Mouse (Mus musculus): Measurements from ENCODE around the gene Acbd3. TPM values are rescaled to one million over a fixed set of nuclear protein-coding genes. Genes with fewer than 3 reads are reported as not detected.

Acbd3 gene
- total RNA-seq (2023), result 10 to 100 TPM; 48.9 to 51.3 TPM

DNA sequence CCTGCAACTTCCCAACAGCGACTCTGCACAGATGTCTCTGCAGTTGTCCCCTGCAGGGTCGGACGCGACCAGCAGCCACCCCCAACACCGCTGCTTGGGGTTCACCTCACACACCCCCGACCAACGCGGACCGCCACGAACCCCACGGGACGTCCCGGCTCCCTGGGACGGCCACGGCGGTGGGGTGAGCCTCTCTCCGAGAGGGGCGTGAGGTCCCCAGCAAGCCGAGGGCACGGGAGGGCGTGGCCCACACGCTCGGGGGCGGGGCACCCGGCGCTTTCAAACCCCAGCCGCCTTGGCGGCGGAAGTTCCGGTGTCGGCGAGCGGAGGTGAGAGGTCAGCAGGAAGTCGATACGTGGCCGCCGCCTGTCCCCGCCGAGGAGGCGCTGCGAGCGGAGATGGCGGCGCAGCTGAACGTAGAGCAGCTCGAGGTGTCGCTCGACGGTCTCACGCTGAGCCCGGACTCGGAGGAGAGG lies at the start of gene Acbd3:
Gene Acbd3 (plus strand): TSS at position 340 of the 476 bp plus-strand sequence.

DNA sequence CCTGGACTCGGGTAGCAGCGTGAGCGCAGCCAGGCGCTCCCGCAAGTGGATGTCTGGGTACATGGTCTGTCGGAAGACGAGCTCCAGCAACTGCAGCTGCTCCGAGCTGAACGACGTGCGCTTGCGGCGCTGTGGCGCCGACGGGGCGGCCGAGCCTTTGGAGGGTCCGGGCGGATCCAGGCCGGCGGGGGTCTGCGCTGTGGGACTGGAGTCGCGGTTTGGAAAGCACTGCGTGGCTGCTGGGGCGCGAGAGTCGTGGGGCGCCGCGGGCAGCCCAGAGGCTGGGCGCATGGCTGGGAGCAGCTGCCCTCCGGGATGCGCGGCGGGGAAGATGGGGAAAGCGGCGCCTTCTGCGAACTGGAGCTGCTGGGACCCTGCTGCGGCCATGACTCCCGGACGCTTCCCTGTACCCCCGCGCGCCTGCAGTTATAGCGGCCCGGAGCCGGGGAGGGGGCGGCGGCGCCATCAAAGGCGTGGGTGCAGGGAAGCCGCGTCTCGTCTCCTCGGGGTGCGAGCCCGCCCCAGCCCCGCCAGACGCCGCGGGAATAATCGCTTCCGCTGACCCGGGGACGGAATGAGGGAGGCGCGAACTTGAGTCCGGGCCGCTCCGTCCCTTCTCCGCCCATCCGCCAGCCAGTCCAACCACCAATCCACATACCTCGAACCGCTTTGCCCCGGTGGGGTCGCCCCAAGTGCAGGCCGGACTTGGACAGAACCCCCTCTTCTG lies 29.1 kb upstream of the Acbd3 start, which contains the start of gene Mixl1:
Gene Mixl1 (minus strand): TSS at position 409 of the 727 bp plus-strand sequence.

Other genes starting within 250 kb of the Acbd3 start
- under 1 TPM in 1 of 2 experiments, not detected in 1; 0.33 TPM for gene Stum, start 242.5 kb upstream of the Acbd3 start, total RNA-seq (2023)
- gene Parp1, start 157.1 kb upstream of the Acbd3 start, total RNA-seq (2023), result 10 to 100 TPM; 74.7 to 76.5 TPM
- gene Lin9, start 84.9 kb upstream of the Acbd3 start, total RNA-seq (2023), result 10 to 100 TPM; 15.3 to 17.9 TPM
- not detected for gene Mixl1, start 29.0 kb upstream of the Acbd3 start, total RNA-seq (2023)
- 100 to 1,000 TPM; 643 to 664 TPM for gene H3f3a, start 87.9 kb downstream of the Acbd3 start, total RNA-seq (2023)
- gene Sde2, start 125.1 kb downstream of the Acbd3 start, total RNA-seq (2023), result 10 to 100 TPM; 48.1 to 53.3 TPM
- not detected for gene Lefty2, start 167.1 kb downstream of the Acbd3 start, total RNA-seq (2023)
- 10 to 100 TPM; 50.7 to 51.5 TPM for gene Pycr2, start 178.2 kb downstream of the Acbd3 start, total RNA-seq (2023)
- not detected for gene Lefty1, start 209.0 kb downstream of the Acbd3 start, total RNA-seq (2023)
- 10 to 100 TPM; 57.7 to 60.3 TPM for gene Tmem63a, start 216.3 kb downstream of the Acbd3 start, total RNA-seq (2023)

All from T-cell, adult 66 days (primary cell).